ENCODE assay signal across 14 mouse cellular contexts in the genomic region with DNA sequence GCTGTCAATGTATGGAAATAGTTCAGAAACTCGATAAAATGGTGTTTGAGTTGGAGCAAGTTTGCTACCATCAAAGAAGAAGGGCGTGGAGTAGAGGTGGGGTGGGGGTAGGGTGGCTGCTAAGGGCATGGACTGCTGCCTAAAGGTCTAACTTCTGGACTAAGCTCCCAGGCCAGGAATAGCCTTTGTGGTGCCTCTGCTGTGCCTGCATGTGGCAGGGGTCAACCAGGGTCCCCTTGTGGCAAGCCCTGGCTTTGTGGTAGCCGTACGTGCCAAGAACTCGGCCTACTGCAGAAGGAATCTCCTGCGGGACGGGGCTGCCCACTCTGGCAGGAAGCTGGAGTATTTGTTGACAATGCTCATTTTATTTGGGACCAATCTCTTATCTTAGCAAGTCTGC.
A peak's percentile ranks its signal among the peaks of the same experiment; 100 is the strongest.
DNase-seq lines count a peak whose midpoint lies in the region.
"Had no signal": no experiment of that assay in that cellular context is flagged by ENCODE, and none has a peak within 500 bp of the region (broad histone marks: within the 10 kb centered on the region; RNA-seq: fewer than 3 reads in every experiment).

No protein-coding gene starts in this region.

- intact Hi-C loops in gastrocnemius, postnatal 36 days (cut with DNase I), result no loop called here

- DNase-seq in gastrocnemius, adult 18-20 months (ENCODE audit: low spot score), result peak; percentile 35
- DNase-seq in gastrocnemius, postnatal 36 days, result no peak
- peak; percentile 94 for DNase-seq in heart, adult 11 months
- DNase-seq in heart, adult 9 months (ENCODE audit: low spot score in 2 of 2), result no peak
- peak; percentile 60 for DNase-seq in gastrocnemius, postnatal 25 days
- DNase-seq in cerebellum, adult 11-12 months, result no peak
- DNase-seq: adrenal gland, postnatal 10 days; adrenal gland, postnatal 36 days; cerebellum, adult 11 months; cerebellum, adult 9-10 months; cerebellum, postnatal 14 days; heart, postnatal 36 days; kidney, adult 11 months; kidney, adult 8-10 months had no signal

Comparison
In these comparisons a context has a peak if more than half of its experiments do, and no peak if none do; other contexts are left out.
1. DNase-seq: peak in gastrocnemius, adult 18-20 months (single experiment), heart, adult 11 months (single experiment) and gastrocnemius, postnatal 25 days (single experiment); none in gastrocnemius, postnatal 36 days (0 of 2), heart, adult 9 months (0 of 2) and cerebellum, adult 11-12 months (single experiment).